Mouse (Mus musculus): ENCODE measurements at regions not wholly inside any gene's neighbourhood (a gene's known extent, or its start where the extent isn't known, plus 50 kb on each side); places are given as distances from the start of the nearest gene placed in this dataset.

DNA sequence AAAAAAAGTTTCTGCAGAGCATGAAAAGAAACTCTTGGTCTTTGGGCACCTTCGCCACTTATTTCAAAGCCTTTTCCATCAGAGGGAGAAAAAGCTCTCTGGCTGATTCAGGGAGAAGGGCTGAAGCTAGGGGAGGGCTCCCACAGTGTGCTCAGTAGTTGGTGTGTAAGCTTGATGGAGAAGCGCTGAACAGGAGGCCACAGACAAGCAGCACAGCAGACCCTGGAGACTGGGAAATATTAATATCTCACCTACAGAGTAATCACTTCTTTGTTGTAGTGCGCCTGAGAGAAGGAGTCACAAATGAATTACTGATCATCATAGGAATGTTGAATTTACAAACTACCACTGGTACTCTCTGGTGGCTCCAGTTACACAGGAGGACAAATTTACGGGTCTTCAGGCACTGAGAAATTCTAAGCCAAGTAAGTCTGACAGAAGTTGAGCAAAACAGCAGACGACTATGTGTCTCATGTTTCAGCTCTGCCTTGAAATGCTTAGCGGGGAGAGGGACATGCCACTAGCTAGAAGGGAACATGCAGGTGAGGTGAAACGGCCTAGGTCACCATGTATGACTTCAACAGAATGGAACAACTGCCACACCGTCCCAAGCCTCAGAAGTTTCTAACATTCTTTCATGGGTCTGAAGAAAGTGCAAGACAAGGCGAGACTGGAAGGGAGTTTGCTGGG, 350.9 kb upstream of the Map3k7 start:
- H3K4me1 ChIP-seq (ENCODE audit: control insufficient read depth, insufficient read depth, insufficient read length, low read length): no peaks in the 10 kb centered on the region
- no peak overlapping the region for H3K4me3 ChIP-seq (ENCODE audit: low read depth, low read length)
- WGBS: 84% methylated on average over 9 of the region's 9 CpGs
- no peak overlapping the region for H3K27ac ChIP-seq (ENCODE audit: insufficient read depth, low read depth, low read length)
- no peaks in the 10 kb centered on the region for H3K36me3 ChIP-seq (ENCODE audit: control insufficient read depth, insufficient read depth, low read length)
- H3K27me3 ChIP-seq (ENCODE audit: control insufficient read depth, insufficient read depth, low read length): no peaks in the 10 kb centered on the region
- no peak for TF ChIP-seq POLR2A (IDR thresholded peaks at IDR 0.05; ENCODE audit: low read depth, low read length)
- TF ChIP-seq CTCF (IDR thresholded peaks at IDR 0.05; ENCODE audit: extremely low read depth, insufficient read length, insufficient replicate concordance, low read depth, low read length): no peak

DNA sequence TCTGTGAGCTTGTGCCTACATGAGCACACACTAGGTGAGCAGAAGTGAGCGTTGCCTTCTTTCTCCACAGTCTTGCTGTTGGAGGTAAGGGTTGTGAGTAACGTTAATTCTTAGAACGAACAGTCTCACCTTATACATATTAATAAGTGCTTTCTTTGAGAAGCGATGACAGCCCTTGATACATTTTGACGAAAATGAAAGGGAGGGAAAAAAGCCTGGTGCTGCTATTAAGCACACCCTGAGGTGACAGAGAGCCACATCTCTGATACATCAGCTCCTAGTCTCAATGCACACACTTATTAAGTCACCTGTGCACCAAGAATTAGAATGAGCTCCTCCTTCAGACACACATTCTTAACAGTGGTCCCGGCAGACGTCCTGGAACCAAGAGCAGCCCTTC, 346.3 kb upstream of the Map3k7 start:
- no peak overlapping the region for H3K4me3 ChIP-seq (ENCODE audit: low read depth, low read length)
- no peaks in the 10 kb centered on the region for H3K4me1 ChIP-seq (ENCODE audit: control insufficient read depth, insufficient read depth, insufficient read length, low read length)
- no peaks in the 10 kb centered on the region for H3K36me3 ChIP-seq (ENCODE audit: control insufficient read depth, insufficient read depth, low read length)
- 66% methylated on average over 7 of the region's 7 CpGs for WGBS
- H3K27ac ChIP-seq (ENCODE audit: insufficient read depth, low read depth, low read length): no peak overlapping the region
- H3K27me3 ChIP-seq (ENCODE audit: control insufficient read depth, insufficient read depth, low read length): no peaks in the 10 kb centered on the region
- TF ChIP-seq POLR2A (IDR thresholded peaks at IDR 0.05; ENCODE audit: low read depth, low read length): no peak
- TF ChIP-seq CTCF (IDR thresholded peaks at IDR 0.05; ENCODE audit: extremely low read depth, insufficient read length, insufficient replicate concordance, low read depth, low read length): no peak

DNA sequence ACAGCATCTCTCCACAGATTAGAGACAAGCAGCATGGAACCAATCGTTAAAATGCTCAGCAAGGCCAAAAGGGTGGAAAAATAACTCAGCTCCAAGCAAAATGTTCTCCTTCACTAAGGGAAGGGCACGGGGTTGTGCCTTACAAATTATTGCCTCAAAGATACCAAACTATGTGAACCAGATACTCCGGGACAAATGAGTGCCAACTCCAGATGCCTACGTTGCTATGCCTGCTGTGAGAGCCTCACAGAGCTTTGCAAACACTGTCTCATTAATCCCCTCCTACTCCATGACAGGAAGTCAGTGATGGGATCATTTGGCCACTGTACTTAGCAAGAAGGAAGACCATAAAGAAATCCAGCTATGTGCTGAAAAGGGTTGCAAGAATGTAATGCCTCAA, 345.9 kb upstream of the Map3k7 start:
- H3K27ac ChIP-seq (ENCODE audit: insufficient read depth, low read depth, low read length): no peak overlapping the region

DNA sequence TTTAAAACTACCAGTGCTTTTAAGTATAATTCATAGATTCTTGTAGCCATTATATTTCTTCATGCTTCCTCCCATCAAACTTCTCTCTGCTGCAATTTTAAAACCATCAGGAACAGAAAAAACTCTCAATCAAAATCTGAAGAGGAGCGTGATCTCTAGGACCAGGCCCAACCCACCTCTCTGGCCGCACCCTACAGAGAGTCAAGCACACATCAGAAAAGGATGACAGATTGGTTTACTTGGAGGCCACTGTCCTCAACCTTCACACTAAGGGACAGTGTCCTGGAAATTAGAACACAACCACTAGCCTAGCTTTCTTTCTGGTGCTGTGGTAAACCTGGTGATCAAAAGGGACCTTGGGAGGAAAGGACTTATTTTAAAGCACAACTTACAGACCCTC, 342.7 kb upstream of the Map3k7 start:
- H3K27me3 ChIP-seq (ENCODE audit: control insufficient read depth, insufficient read depth, low read length): no peaks in the 10 kb centered on the region
- WGBS: 93% methylated on average over 2 of the region's 2 CpGs
- H3K27ac ChIP-seq (ENCODE audit: insufficient read depth, low read depth, low read length): no peak overlapping the region
- H3K4me3 ChIP-seq (ENCODE audit: low read depth, low read length): no peak overlapping the region
- no peaks in the 10 kb centered on the region for H3K36me3 ChIP-seq (ENCODE audit: control insufficient read depth, insufficient read depth, low read length)
- no peaks in the 10 kb centered on the region for H3K4me1 ChIP-seq (ENCODE audit: control insufficient read depth, insufficient read depth, insufficient read length, low read length)
- no peak for TF ChIP-seq CTCF (IDR thresholded peaks at IDR 0.05; ENCODE audit: extremely low read depth, insufficient read length, insufficient replicate concordance, low read depth, low read length)
- TF ChIP-seq POLR2A (IDR thresholded peaks at IDR 0.05; ENCODE audit: low read depth, low read length): no peak

More for the DNA sequence above, 345.9 kb upstream of the Map3k7 start:
- H3K36me3 ChIP-seq (ENCODE audit: control insufficient read depth, insufficient read depth, low read length): no peaks in the 10 kb centered on the region
- no peak overlapping the region for H3K4me3 ChIP-seq (ENCODE audit: low read depth, low read length)
- no peaks in the 10 kb centered on the region for H3K27me3 ChIP-seq (ENCODE audit: control insufficient read depth, insufficient read depth, low read length)
- whole genome bisulfite sequencing: 29% methylated on average over 4 of the region's 4 CpGs
- H3K4me1 ChIP-seq (ENCODE audit: control insufficient read depth, insufficient read depth, insufficient read length, low read length): no peaks in the 10 kb centered on the region
- TF ChIP-seq POLR2A (IDR thresholded peaks at IDR 0.05; ENCODE audit: low read depth, low read length) (no peak), CTCF (IDR thresholded peaks at IDR 0.05; ENCODE audit: extremely low read depth, insufficient read length, insufficient replicate concordance, low read depth, low read length) (no peak)

DNA sequence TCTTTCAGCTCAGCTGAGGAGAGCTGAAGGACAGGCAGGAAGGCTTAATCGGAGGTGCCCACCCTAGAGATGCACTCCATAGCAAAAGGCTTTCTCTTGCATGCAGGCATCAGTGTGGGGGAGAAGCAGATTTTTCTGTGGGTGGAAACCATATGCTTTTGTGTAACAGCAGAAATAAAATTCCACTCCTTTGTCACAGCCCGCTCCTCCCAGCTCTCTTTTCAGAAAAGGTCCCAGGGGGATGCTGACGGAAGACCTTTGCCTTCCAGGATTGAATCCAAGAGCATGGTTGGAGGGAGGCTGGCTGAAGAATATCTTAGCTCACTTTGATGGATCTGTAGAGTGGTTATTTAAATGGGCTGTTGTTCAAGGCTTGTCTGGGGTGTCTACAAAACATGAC, 336.8 kb upstream of the Map3k7 start:
- Histone ChIP-seq H3K4me1 (ENCODE audit: control insufficient read depth, insufficient read depth, insufficient read length, low read length) (no peaks in the 10 kb centered on the region), H3K4me3 (ENCODE audit: low read depth, low read length) (no peak overlapping the region), H3K36me3 (ENCODE audit: control insufficient read depth, insufficient read depth, low read length) (no peaks in the 10 kb centered on the region), H3K27me3 (ENCODE audit: control insufficient read depth, insufficient read depth, low read length) (no peaks in the 10 kb centered on the region), H3K27ac (ENCODE audit: insufficient read depth, low read depth, low read length) (no peak overlapping the region)
- 87% methylated on average over 3 of the region's 3 CpGs for WGBS
- no peak for TF ChIP-seq POLR2A (IDR thresholded peaks at IDR 0.05; ENCODE audit: low read depth, low read length)
- TF ChIP-seq CTCF (IDR thresholded peaks at IDR 0.05; ENCODE audit: extremely low read depth, insufficient read length, insufficient replicate concordance, low read depth, low read length): no peak

DNA sequence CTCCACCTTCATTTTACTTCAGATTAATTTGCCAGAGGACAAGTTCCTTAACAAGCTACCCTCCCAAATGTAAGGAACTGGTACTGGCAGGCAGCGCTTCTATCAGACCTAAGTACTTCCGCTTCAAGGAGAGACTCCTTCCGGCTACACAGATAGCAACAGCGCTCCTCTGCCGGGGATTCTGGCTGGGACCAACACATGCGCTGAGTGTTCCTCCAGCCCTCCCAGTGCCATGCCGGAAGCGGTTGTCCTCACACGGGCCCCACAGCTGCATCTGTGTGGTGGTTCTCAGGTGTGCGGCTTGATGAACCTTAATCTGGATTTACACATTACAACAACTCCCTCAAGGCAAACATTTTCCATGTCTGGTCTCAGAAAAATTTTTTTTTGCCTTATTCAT, 336.1 kb upstream of the Map3k7 start:
- TF ChIP-seq CTCF (IDR thresholded peaks at IDR 0.05; ENCODE audit: extremely low read depth, insufficient read length, insufficient replicate concordance, low read depth, low read length): no peak
- TF ChIP-seq POLR2A (IDR thresholded peaks at IDR 0.05; ENCODE audit: low read depth, low read length): no peak
- no peaks in the 10 kb centered on the region for H3K36me3 ChIP-seq (ENCODE audit: control insufficient read depth, insufficient read depth, low read length)
- no peak overlapping the region for H3K4me3 ChIP-seq (ENCODE audit: low read depth, low read length)
- no peaks in the 10 kb centered on the region for H3K4me1 ChIP-seq (ENCODE audit: control insufficient read depth, insufficient read depth, insufficient read length, low read length)
- H3K27me3 ChIP-seq (ENCODE audit: control insufficient read depth, insufficient read depth, low read length): no peaks in the 10 kb centered on the region
- 90% methylated on average over 10 of the region's 10 CpGs for WGBS
- no peak overlapping the region for H3K27ac ChIP-seq (ENCODE audit: insufficient read depth, low read depth, low read length)

DNA sequence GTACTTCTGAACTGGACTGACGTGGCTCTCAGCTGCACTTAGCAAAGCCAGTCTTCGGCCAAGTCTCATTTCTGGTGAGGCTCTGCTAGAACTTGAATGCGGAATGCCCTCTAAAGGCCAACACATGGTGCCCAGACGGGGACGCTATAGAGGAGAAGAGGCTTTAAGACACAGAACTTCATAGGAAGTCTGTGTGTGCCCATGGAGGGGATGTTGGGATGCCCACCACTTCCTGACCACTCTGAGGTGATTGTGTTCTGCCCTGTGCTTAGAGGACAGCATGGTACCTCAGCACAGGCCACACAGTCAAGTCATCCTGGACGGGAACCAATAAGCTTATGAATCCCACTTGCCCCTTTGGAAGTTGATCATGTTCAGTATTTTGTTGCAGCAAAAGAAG, 325.3 kb upstream of the Map3k7 start:
- no peaks in the 10 kb centered on the region for H3K4me1 ChIP-seq (ENCODE audit: control insufficient read depth, insufficient read depth, insufficient read length, low read length)
- no peaks in the 10 kb centered on the region for H3K36me3 ChIP-seq (ENCODE audit: control insufficient read depth, insufficient read depth, low read length)
- H3K27me3 ChIP-seq (ENCODE audit: control insufficient read depth, insufficient read depth, low read length): no peaks in the 10 kb centered on the region
- 89% methylated on average over 6 of the region's 6 CpGs for WGBS
- no peak overlapping the region for H3K27ac ChIP-seq (ENCODE audit: insufficient read depth, low read depth, low read length)
- H3K4me3 ChIP-seq (ENCODE audit: low read depth, low read length): no peak overlapping the region
- TF ChIP-seq POLR2A (IDR thresholded peaks at IDR 0.05; ENCODE audit: low read depth, low read length) (no peak), CTCF (IDR thresholded peaks at IDR 0.05; ENCODE audit: extremely low read depth, insufficient read length, insufficient replicate concordance, low read depth, low read length) (no peak)
